8 mouse cellular contexts compared by ENCODE assay signal in the genomic region with DNA sequence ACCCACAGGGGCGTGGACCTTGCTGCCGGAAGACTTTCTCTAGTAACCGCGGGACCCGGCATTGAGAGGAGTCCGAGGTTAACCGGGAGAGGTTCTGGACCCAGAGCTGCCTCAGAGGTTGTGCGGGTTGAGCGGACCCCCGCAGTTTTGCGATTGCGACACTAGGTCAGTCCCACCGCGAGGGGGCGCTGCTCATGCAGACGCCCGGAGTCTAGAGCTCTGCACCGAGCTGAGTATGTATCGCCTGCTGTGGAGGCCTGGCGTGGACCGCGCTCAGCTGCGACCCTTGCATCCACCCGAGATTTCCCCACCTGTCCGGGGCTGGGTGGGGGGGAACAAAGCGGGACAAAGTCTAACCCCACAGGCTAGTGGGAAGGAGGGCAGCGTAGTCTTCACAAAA. TPM values are rescaled to one million over a fixed set of nuclear protein-coding genes. Genes with fewer than 3 reads are reported as not detected.
DNase-seq lines count a peak whose midpoint lies in the region; ATAC-seq and TF ChIP-seq lines count a peak whose summit lies in the region.

No protein-coding gene starts in this region.

- peak; percentile 95 for ATAC-seq in forebrain, postnatal 0 days

- WGBS in forebrain, postnatal 0 days, result 3% methylated on average over 27 of the region's 27 CpGs

- no peaks in the 10 kb centered on the region for H3K36me3 ChIP-seq in forebrain, postnatal 0 days (ENCODE audit: insufficient read depth)

- no peaks in the 10 kb centered on the region for H3K9me3 ChIP-seq in forebrain, postnatal 0 days (ENCODE audit: low read length)

- H3K4me3 ChIP-seq in forebrain, postnatal 0 days (ENCODE audit: low read depth, low read length), result peak overlapping the region; percentile 39

- peak overlapping the region; percentile 59 for H3K4me2 ChIP-seq in forebrain, postnatal 0 days (ENCODE audit: low read depth)

- TF ChIP-seq CTCF in forebrain, postnatal 0 days (IDR thresholded peaks at IDR 0.05; ENCODE audit: low read depth), result peak; percentile 87

- DNase-seq in Muller cell, postnatal 12 days (ENCODE audit: inconsistent ontology term), result peak; percentile 67
- DNase-seq in cerebellum, adult 8-10 months, result peak; percentile 30
- peak; percentile 87 for DNase-seq in forebrain, postnatal 0 days
- DNase-seq in heart, postnatal 4 days, result peak; percentile 85
- peak; percentile 42 for DNase-seq in layer of hippocampus, adult 9-11 months
- peak; percentile 76 for DNase-seq in lung, postnatal 10 days
- DNase-seq in retina, embryonic 14.5 days (ENCODE audit: low spot score), result peak; percentile 93
- DNase-seq in thymus, postnatal 4 days, result peak; percentile 91

- H3K27ac ChIP-seq in forebrain, postnatal 0 days (ENCODE audit: low read depth, low read length), result no peak overlapping the region

- no peaks in the 10 kb centered on the region for H3K4me1 ChIP-seq in forebrain, postnatal 0 days (ENCODE audit: insufficient read depth)

- peak overlapping the region; percentile 46 for H3K9ac ChIP-seq in forebrain, postnatal 0 days

- peaks cover 5% of the 10 kb centered on the region; the same call in 1 of the 2 replicates for H3K27me3 ChIP-seq in forebrain, postnatal 0 days (ENCODE audit: insufficient read depth, low read length)

RNA-seq across cellular contexts. Expression of a gene that starts 22.4 kb away (rescaled TPM):
- total RNA-seq in forebrain, postnatal 0 days (2014; rRNA removed), result 2.5 and 2.6 TPM in 2 replicates
- 2.0 TPM in 2 replicates for polyA plus RNA-seq in forebrain, postnatal 0 days (2015; fragmentation: Nextera tagmentation; extraction: Ambion mirVana)
- 10 to 100 TPM; 43.2 to 54.1 TPM for total RNA-seq in heart, postnatal 4 days (2021)

RNA-seq across cellular contexts. Expression of a gene that starts 23.2 kb away (rescaled TPM):
- 0.08 and 0.10 TPM in 2 replicates for total RNA-seq in forebrain, postnatal 0 days (2014; rRNA removed)
- polyA plus RNA-seq in forebrain, postnatal 0 days (2015; fragmentation: Nextera tagmentation; extraction: Ambion mirVana), result 0.05 and 0.18 TPM in 2 replicates
- total RNA-seq in heart, postnatal 4 days (2021), result 1 to 10 TPM; 2.4 to 3.7 TPM

RNA-seq across cellular contexts. Expression of a gene that starts 29.8 kb away (rescaled TPM):
- 38.0 and 42.7 TPM in 2 replicates for total RNA-seq in forebrain, postnatal 0 days (2014; rRNA removed)
- 42.5 and 45.1 TPM in 2 replicates for polyA plus RNA-seq in forebrain, postnatal 0 days (2015; fragmentation: Nextera tagmentation; extraction: Ambion mirVana)
- 100 to 1,000 TPM; 280 to 281 TPM for total RNA-seq in heart, postnatal 4 days (2021)

RNA-seq across cellular contexts. Expression of a gene that starts 60.0 kb away (rescaled TPM):
- total RNA-seq in forebrain, postnatal 0 days (2014; rRNA removed), result 3.9 and 7.7 TPM in 2 replicates
- 3.9 and 4.6 TPM in 2 replicates for polyA plus RNA-seq in forebrain, postnatal 0 days (2015; fragmentation: Nextera tagmentation; extraction: Ambion mirVana)
- total RNA-seq in heart, postnatal 4 days (2021), result 10 to 100 TPM; 17.1 to 17.2 TPM

Comparison
In these comparisons a context has a peak if more than half of its experiments do, and no peak if none do; other contexts are left out.
1. DNase-seq: peak in every context shown above with its lines; median percentile 93 in retina, embryonic 14.5 days; 91 in thymus, postnatal 4 days; 87 in forebrain, postnatal 0 days; 85 in heart, postnatal 4 days; 76 in lung, postnatal 10 days; 67 in Muller cell, postnatal 12 days; 42 in layer of hippocampus, adult 9-11 months; 30 in cerebellum, adult 8-10 months.
2. RNA of a gene that starts 22.4 kb away (total RNA-seq): 43.2 to 54.1 TPM in heart, postnatal 4 days; 2.5 to 2.6 TPM in forebrain, postnatal 0 days; every median in the first group is over 10 times any median in the second.